Mouse (Mus musculus): Measurements from ENCODE around the gene Matn4. TPM values are rescaled to one million over a fixed set of nuclear protein-coding genes. Genes with fewer than 3 reads are reported as not detected.

The Matn4 gene
- polyA plus RNA-seq, 2 experiments from 2014 or later, result 0.32 TPM; not detected in 1

- no peak for ATAC-seq
Observed at GRCm38 (mm10) chr2:164407708-164408107, 2.7 kb upstream of the Matn4 start.

GRCm38 (mm10) chr2:164405519-164405918, 559 bp upstream of the Matn4 start:
- ATAC-seq, result no peak

GRCm38 (mm10) chr2:164404082-164404990, 624 bp downstream of the Matn4 start:
- ATAC-seq, result no peak

- no peak for ATAC-seq
Observed at GRCm38 (mm10) chr2:164403396-164404081, 1.4 kb downstream of the Matn4 start.

GRCm38 (mm10) chr2:164402906-164403305, 2.1 kb downstream of the Matn4 start, which contains the start of gene Rbpjl:
Gene Rbpjl, plus strand, starts transcription at chr2:164403141.
- no peak for ATAC-seq

GRCm38 (mm10) chr2:164396911-164397310, 8.0 kb downstream of the Matn4 start:
- ATAC-seq, result no peak

GRCm38 (mm10) chr2:164396076-164396475, 8.9 kb downstream of the Matn4 start:
- no peak for ATAC-seq

GRCm38 (mm10) chr2:164393126-164393525, 11.8 kb downstream of the Matn4 start:
- no peak for ATAC-seq

GRCm38 (mm10) chr2:164389499-164389898, 15.5 kb downstream of the Matn4 start:
- ATAC-seq, result peak; percentile 81

- ATAC-seq, result no peak
Observed at GRCm38 (mm10) chr2:164389020-164389419, 15.9 kb downstream of the Matn4 start, which contains the start of gene Slpi. Gene Slpi, minus strand, starts transcription at chr2:164389095.

- peak; percentile 45 for ATAC-seq
Observed at GRCm38 (mm10) chr2:164386953-164387352, 18.0 kb downstream of the Matn4 start.

- no peak for ATAC-seq
Observed at GRCm38 (mm10) chr2:164385927-164386763, 18.8 kb downstream of the Matn4 start.

- no peak for ATAC-seq
Observed at GRCm38 (mm10) chr2:164383656-164384399, 21.1 kb downstream of the Matn4 start.

GRCm38 (mm10) chr2:164382971-164383370, 22.0 kb downstream of the Matn4 start:
- ATAC-seq, result no peak

- no peak for ATAC-seq
Observed at GRCm38 (mm10) chr2:164381726-164382125, 23.2 kb downstream of the Matn4 start.

- ATAC-seq, result no peak
Observed at GRCm38 (mm10) chr2:164377478-164378426, 27.2 kb downstream of the Matn4 start.

- no peak for ATAC-seq
Observed at GRCm38 (mm10) chr2:164373187-164373586, 31.8 kb downstream of the Matn4 start.

GRCm38 (mm10) chr2:164372408-164373053, 32.4 kb downstream of the Matn4 start:
- ATAC-seq, result no peak

GRCm38 (mm10) chr2:164371371-164371770, 33.6 kb downstream of the Matn4 start:
- no peak for ATAC-seq

GRCm38 (mm10) chr2:164368620-164369105, 36.3 kb downstream of the Matn4 start:
- ATAC-seq, result no peak
